Mouse (Mus musculus): ENCODE measurements at regions not wholly inside any gene's neighbourhood (a gene's known extent, or its start where the extent isn't known, plus 50 kb on each side); places are given as distances from the start of the nearest gene placed in this dataset.

DNA sequence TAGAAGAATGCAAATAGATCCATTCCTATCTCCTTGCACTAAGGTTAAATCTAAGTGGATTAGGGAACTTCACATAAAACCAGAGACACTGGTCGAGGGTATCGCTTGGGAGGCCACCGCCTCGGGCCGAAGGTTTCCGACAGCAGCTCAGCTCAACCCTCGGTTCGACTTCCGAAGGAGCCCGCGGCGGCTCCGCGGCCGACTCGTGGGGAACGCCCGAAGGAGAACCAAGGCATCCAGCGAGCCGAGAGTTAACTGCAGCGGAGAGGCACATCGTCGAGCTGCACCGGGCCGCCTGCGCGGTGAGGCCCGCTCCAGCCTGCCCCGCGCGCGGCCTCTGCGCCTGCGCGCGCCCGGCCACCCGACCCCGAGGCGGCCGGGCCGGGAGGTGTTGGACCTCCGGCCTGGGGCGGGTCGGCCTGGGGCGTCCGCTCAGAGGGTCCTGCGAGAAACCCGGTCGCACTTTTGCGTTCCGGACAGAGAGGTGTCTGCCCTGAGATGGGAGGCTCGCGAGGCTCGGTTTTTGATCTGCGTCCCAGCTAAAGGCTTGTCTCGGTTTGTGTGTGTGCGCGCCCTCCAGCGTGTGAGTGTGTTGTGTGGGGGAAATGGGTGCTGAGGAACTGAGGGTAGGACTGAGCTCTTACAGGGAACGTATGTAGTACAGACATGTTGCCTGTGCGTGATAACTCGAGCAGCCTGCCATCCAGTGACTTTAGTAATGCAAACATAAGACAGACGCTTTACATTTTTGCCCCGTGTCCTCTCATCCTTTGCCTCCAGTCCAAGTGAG, 50.9 kb upstream of the Vmn2r9 start:
- DNase-seq (ENCODE audit: low spot score in 2 of 2): peak; percentile 2 to 3
